Mouse (Mus musculus) layer of hippocampus, adult 9-11 months (tissue): Measurements from ENCODE around the gene Rora.

Source experiments
- DNase-seq: peaks from one replicate; pipeline ENCODE4 v3.0.0; 2022

Rora gene

DNA sequence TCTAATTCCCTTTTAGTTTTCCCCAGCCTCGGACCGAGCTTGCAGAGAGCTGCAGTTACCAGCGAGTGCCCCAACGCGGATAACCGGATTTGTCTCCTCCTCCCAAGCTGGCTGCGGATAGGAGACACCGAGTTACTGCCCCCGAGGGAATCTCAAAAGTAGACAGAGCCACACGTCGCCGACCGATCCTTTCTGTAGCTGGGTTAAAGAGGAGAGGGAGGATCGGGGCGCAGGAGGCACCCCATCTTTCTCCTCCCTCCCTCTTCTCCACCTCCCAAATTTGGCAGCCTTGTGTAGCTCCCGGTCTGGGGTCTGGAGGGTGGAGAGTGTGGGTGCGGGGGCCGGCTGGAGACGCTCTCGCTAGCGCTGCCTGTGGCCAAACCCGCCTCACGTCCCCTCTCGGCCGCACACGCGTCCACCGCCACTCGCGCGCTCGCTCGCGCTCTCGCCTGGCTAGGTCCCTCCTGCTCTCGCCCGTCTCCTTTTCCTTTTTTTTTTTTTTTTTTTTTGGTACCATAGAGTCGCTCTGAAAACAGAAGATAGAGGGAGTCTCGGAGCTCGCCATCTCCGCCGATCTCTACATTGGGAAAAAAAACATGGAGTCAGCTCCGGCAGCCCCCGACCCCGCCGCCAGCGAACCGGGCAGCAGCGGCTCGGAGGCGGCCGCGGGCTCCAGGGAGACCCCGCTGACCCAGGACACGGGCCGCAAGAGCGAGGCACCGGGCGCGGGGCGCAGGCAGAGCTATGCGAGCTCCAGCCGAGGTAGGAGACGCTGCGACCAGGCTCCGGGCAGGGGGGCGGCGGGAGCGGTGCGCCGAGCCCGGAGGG is at the start of gene Rora:
TSS of gene Rora (plus strand) at position 576 of the 828 bp plus-strand sequence.
- DNase-seq, result peak; percentile 43

DNA sequence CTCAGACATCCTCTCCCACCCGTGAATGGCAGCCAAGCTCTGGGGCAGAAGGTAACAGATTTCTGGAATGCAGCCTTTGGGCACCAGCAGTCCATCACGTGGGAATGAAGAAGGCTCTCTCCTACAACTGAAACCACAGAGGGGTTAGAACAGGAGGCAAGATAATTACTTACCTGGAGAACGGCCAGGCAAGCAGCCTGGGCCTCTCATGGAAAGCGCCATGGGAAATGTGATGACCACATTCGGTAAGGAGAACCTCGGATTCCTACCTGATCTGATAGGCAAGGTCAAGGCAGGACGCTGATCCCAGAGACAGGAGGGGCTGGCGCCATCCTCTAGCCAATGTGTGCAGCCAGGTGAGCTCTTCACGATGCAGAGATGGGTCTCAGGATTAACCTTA is 39.6 kb upstream of the Rora start:
- DNase-seq, result no peak

DNA sequence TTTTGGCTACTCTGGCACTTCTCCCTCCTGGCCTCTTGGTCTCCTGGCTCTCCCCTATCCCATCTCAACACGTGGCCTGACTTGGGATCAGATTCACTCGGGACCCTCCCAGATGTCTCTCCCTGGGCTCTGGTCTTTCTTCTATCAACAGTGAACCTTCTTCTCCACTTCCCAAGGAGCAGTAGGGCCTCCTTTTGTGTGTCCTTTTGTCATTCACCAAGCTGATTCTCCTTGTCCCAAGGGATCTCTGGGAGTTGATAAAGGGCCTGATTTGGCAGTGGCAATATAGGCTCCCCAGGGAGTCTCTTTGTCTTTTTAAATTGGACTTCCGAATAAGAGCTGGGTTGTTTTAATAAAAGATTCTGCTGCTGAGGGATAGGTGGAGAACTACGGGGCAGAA is 36.5 kb upstream of the Rora start:
- DNase-seq, result no peak

DNA sequence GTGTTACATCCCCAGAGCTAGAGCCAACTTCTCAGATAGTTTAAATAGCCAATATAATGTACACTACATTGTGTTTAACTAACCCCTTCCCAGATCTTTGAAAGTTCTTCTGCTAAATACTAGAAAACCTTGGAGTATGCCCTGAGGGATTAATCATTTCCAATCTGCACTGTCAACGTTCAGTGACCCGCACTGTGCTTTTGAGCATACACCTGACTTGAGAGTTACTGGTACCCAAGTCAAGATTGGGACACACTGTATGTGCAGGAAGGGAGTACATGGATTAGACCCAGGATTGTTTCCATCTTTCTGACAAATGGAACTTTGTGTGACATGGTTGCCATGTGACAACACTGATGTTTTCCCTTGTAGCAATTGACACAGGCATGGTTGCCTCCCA is 33.5 kb upstream of the Rora start:
- no peak for DNase-seq

DNA sequence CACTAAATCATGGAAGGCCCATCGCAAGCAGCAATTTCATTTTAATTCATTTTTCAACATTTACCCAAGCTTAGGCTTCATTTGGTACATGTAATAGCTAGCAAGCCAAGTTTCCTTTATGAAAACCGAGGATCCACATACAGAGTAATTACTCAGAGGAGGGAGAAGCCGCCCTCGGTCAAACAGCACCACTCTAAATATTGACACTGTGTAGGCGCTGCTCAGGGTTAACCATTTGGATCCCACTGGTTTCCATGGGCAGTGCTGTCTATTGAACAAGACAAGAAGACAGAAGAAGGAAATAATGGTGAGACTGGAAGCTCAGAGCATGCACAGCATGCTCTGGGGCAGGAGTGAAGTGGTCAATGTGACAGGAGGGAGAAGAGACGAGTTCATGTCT is 33.1 kb upstream of the Rora start:
- no peak for DNase-seq

- DNase-seq, result no peak
These were observed 28.6 kb upstream of the Rora start for GRCm38 (mm10) chr9:68624981-68625380.

DNA sequence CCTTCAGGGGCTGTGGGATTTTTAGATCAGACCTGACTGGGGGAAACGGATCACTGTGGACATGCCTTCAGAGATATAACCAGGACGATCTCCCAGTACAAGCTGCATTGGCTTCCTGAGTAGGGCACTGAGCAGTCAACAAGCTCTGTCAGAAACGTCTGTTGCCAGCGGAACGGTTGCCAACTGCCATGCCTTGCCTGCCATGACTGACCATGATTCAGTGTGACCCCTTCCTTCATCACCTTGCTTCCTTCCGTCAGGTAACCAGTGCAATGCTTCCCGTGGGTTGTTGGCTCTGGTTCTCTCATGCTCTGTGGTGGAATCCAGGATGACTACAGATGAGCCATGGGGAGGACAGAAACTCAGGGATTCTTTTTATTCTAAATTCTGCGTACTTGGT is 16.3 kb upstream of the Rora start:
- no peak for DNase-seq

DNA sequence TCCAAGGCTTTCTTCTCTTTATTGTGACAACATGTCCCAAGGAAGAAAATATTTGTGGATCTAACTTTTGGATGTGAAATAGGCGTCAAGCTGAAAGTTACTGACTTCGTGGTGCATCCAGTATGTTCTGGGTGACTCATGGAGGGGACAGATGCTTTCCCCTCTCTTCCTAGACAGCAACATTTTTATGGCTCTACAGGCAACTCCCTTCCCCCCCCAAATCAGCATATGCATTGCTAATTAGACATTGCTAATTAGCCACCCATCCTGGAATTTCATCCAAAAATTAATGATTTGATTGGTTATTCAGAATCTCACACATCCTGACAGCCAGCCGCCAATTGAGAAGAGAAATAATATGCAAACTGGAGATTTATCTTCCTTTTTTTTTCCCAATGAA is 12.5 kb upstream of the Rora start:
- DNase-seq, result peak; percentile 19

GRCm38 (mm10) chr9:68648061-68648460 is 5.5 kb upstream of the Rora start:
- no peak for DNase-seq

GRCm38 (mm10) chr9:68654039-68654332 is 400 bp downstream of the Rora start:
- DNase-seq, result no peak

- peak; percentile 4 for DNase-seq
These were observed 889 bp downstream of the Rora start for GRCm38 (mm10) chr9:68654333-68655017.

- peak; percentile 24 for DNase-seq
These were observed 1.7 kb downstream of the Rora start for GRCm38 (mm10) chr9:68655018-68656005.

DNA sequence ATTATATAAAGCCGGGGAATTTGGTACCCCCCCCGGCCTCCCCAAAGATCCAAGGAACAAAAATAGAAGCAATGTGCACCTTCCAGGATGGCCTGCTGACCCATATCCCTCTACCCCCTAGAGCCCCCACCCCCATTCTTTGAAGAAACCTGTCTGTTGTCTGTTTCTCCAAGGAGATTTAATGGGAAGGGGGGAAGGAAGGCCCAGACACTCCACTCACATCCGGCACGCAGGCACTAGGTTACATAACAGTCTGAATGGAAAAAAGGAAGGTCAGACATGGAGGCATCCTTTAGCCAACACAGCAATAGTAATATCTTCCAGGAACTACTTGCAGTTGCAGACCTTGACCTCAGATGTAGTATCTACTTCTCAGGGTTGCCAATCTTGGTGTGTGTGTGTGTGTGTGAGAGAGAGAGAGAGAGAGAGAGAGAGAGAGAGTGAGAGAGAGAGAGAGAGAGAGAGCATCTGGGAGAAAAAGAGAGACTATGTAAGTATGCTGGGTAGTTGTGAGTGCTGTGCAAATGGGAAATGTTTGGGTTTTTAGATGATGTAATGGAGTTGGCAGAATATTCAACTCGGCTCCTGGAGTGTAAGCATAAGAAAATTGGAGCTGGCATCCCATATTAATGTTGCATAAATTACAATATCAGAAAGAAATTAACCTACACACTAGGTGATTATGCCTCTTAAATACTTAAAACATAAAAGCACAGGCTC is 2.6 kb downstream of the Rora start:
- no peak for DNase-seq

DNA sequence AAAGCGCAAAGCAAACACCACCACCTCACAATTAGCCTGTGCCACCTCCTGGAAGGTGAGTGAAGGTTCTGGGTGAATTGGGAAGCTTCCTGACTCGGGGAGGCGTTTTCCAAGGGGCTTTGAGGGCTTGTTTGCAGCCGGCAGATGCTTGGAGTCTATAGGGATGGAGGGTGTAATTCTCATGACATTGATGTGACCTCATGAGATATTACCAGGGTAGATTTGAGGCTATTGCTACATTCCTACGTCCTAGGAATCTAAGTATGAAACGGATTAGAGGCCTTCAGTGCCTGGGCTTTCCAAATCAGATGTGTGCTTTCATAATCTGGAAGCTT is 3.2 kb downstream of the Rora start:
- no peak for DNase-seq

DNA sequence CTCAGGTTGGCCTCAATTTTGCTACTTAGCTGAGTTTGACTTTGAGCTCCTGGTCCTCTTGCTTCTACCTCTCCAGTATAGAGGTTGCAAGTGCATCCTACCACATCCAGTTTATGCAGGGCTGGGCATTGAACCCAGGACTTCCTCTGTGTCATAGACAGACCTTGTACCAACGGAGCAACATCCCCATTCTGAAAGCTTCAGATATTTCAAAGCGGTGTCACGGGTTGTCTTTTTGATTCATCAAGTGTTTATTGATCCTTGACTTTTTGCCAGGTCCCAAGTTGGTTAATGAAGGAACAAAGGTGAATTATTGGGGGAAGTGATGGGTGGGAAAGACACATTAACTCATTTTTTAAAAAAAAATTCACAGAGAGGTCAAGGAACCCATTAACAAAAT is 17.1 kb downstream of the Rora start:
- DNase-seq, result no peak

- no peak for DNase-seq
These were observed 18.9 kb downstream of the Rora start for GRCm38 (mm10) chr9:68672459-68672858.

DNA sequence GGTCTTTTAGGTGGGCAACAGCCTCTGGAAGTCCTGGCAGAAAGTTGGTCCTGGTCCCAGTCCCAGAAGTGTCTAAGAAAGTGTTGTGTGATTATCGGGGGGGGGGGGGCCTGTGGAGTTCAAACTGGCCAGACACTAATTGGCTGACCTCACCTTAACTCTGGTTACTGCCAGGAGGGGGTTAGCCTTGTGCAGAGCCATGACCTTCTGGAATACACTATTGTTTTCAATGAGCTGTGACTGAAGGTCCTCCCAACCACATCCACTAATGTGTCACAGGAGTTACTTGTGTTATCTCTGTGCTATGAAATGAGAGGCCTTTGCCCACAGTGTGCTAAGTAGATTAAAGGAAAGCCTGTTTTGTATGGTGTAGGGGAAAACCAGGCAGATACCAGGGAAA is 19.6 kb downstream of the Rora start:
- no peak for DNase-seq

DNA sequence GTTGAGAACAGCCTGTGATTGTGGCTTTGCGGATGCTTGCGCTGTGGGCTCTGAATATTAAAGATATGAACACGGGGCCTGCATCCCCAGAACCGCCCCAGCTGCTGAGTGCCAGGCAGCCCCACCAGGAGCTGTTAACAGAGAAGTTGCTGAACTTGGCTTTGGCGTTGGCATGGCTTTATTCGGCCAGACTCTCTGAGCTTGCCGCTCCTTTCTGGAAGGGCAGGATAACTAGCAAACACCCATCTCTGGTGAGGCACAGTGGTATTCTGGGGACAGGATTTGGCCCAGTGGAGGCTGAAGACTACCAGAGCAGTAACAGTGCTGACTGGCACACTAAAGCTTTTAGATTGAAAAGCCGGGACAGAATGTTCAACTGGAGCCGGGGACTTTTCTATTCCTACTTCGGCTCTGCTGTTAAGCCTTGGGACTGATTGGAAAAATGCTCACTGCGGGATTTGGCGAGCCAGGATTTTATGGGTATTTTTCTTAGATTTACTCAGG is 26.3 kb downstream of the Rora start:
- DNase-seq, result peak; percentile 14

- DNase-seq, result no peak
These were observed 30.4 kb downstream of the Rora start for GRCm38 (mm10) chr9:68683938-68684337.

DNA sequence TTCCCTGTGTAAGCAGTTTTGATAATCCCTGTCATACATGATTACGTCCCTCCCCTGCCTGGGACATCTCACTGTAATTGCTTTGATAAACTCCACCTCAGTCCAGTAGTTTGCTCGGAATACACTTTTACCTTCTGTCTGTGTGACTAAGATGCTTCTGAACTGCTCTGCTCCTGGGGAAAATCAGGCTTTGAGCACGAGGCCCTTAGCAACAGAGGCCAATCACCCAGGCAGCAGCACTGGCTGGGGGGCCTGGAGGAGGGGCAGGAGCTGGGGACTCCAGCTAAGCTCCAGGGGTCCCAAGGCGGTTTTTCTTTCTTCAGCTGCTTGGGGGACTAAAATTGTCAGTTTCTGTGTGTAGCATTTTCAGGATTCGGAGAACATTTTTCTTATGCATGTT is 32.0 kb downstream of the Rora start:
- DNase-seq, result no peak

DNA sequence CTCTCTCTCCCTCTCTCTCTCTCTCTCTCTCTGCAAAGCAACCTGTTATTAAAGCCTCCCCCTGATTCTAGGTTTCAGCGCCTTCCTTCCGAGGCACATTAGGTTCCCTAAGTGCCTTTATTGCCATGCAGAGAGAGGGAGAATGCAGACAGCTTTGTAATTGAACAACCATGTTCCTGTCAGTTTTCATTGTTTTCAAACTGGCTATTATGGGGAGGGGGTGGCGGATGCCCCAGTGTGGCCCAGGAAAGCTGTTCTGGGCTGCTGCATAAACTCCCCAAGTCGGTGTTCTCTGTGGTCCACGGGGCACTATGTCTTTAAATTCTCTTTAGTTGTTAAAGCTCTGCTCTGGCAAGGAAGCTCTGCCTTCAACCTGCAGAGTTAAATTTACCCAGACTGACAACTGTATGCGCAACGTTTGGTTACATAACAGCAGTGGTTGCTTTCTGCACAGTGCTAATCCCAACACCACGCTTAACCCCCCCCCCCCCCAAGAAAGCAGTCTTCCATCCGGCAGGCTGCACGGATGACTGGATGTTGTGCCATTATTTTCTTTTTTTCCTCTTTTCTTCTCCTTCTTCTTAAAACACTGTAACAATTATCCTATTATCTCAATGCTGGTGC is 33.8 kb downstream of the Rora start:
- DNase-seq, result no peak

- no peak for DNase-seq
These were observed 34.6 kb downstream of the Rora start for GRCm38 (mm10) chr9:68688151-68688550.
